Mouse (Mus musculus): Measurements from ENCODE around the gene Thoc5.

Thoc5 gene

GRCm38 (mm10) chr11:4894848-4895816 lies at the start of gene Thoc5:
TSS of gene Thoc5 (plus strand) at chr11:4895320.
- in situ Hi-C loops (cut with MboI, MseI): no loop called here

- in situ Hi-C loops (cut with MboI, MseI): no loop called here
Measured at GRCm38 (mm10) chr11:4848483-4849248, 46.5 kb upstream of the Thoc5 start.

- in situ Hi-C loops (cut with MboI, MseI): no loop called here
Measured at GRCm38 (mm10) chr11:4849258-4849943, 45.7 kb upstream of the Thoc5 start, which contains the start of gene Nf2. TSS of gene Nf2 (minus strand) at chr11:4849536.

GRCm38 (mm10) chr11:4850404-4850803 lies 44.7 kb upstream of the Thoc5 start:
- in situ Hi-C loops (cut with MboI, MseI): no loop called here

- in situ Hi-C loops (cut with MboI, MseI): no loop called here
Measured at GRCm38 (mm10) chr11:4853021-4853420, 42.1 kb upstream of the Thoc5 start.

- in situ Hi-C loops (cut with MboI, MseI): no loop called here
Measured at GRCm38 (mm10) chr11:4854181-4854580, 40.9 kb upstream of the Thoc5 start.

- in situ Hi-C loops (cut with MboI, MseI): no loop called here
Measured at GRCm38 (mm10) chr11:4858416-4858815, 36.7 kb upstream of the Thoc5 start.

- in situ Hi-C loops (cut with MboI, MseI): no loop called here
Measured at GRCm38 (mm10) chr11:4860986-4861385, 34.1 kb upstream of the Thoc5 start.

GRCm38 (mm10) chr11:4861816-4862604 lies 33.1 kb upstream of the Thoc5 start:
- in situ Hi-C loops (cut with MboI, MseI): no loop called here

- in situ Hi-C loops (cut with MboI, MseI): no loop called here
Measured at GRCm38 (mm10) chr11:4862730-4863129, 32.4 kb upstream of the Thoc5 start.

GRCm38 (mm10) chr11:4865645-4866251 lies 29.4 kb upstream of the Thoc5 start:
- in situ Hi-C loops (cut with MboI, MseI): no loop called here

GRCm38 (mm10) chr11:4873755-4874475 lies 21.2 kb upstream of the Thoc5 start, which contains the start of gene Nipsnap1:
TSS of gene Nipsnap1 (plus strand) at chr11:4873951.
- in situ Hi-C loops (cut with MboI, MseI): no loop called here

GRCm38 (mm10) chr11:4874551-4874950 lies 20.6 kb upstream of the Thoc5 start:
- in situ Hi-C loops (cut with MboI, MseI): no loop called here

GRCm38 (mm10) chr11:4881087-4881486 lies 14.0 kb upstream of the Thoc5 start:
- in situ Hi-C loops (cut with MboI, MseI): loop anchor here (5.0 kb wide), 1 partner anchor 39 kb away; no protein-coding TSS in a partner anchor

GRCm38 (mm10) chr11:4882892-4883627 lies 12.1 kb upstream of the Thoc5 start:
- in situ Hi-C loops (cut with MboI, MseI): loop anchor here (5.0 kb wide), 1 partner anchor 41 kb away; no protein-coding TSS in a partner anchor

- in situ Hi-C loops (cut with MboI, MseI): no loop called here
Measured at GRCm38 (mm10) chr11:4885385-4885903, 9.7 kb upstream of the Thoc5 start.

- in situ Hi-C loops (cut with MboI, MseI): no loop called here
Measured at GRCm38 (mm10) chr11:4886987-4887386, 8.1 kb upstream of the Thoc5 start.

- in situ Hi-C loops (cut with MboI, MseI): no loop called here
Measured at GRCm38 (mm10) chr11:4900437-4900836, 5.3 kb downstream of the Thoc5 start.

- in situ Hi-C loops (cut with MboI, MseI): no loop called here
Measured at GRCm38 (mm10) chr11:4901956-4902355, 6.8 kb downstream of the Thoc5 start.
